Mouse (Mus musculus) stomach, embryonic 16.5 days (tissue): ENCODE measurements around the gene Klhl3. TPM values are rescaled to one million over a fixed set of nuclear protein-coding genes. Genes with fewer than 3 reads are reported as not detected.
A peak's percentile ranks its signal among the peaks of the same experiment; 100 is the strongest.

ENCODE experiments used
- ATAC-seq: fragments of 200-750 bp; cut with Nextera tagmentation; 2 replicates; pipeline ENCODE4 v1.8.0; 2017; ENCODE audit warnings: moderate number of reproducible peaks, moderate TSS enrichment; ENCODE audit not compliant: insufficient read depth, low FRiP score
- H3K27ac ChIP-seq: fragments of 300-500 bp; sonication (generic); 2 replicates; pipeline ENCODE4 v1.5.1; 2014; ENCODE audit warnings: low read length
- H3K27me3 ChIP-seq: fragments of 300-500 bp; sonication (generic); 2 replicates; pipeline ENCODE4 v1.6.1; 2014; ENCODE audit warnings: low read length, control low read depth, mixed read lengths; ENCODE audit not compliant: control insufficient read depth, insufficient read depth
- H3K36me3 ChIP-seq: fragments of 300-500 bp; sonication (generic); 2 replicates; pipeline ENCODE4 v1.6.1; 2014; ENCODE audit warnings: low read length; ENCODE audit not compliant: control insufficient read depth, insufficient read depth
- H3K4me1 ChIP-seq: fragments of 300-500 bp; sonication (generic); 2 replicates; pipeline ENCODE4 v1.6.1; 2014; ENCODE audit warnings: low read length, control low read depth, mixed read lengths; ENCODE audit not compliant: control insufficient read depth, insufficient read depth
- H3K4me2 ChIP-seq: fragments of 300-500 bp; sonication (generic); 2 replicates; pipeline ENCODE4 v1.6.1; 2014; ENCODE audit warnings: low read depth, low read length, mixed read lengths
- H3K4me3 ChIP-seq: fragments of 300-500 bp; sonication (generic); replicated peaks from 2 replicates; pipeline ENCODE4 v1.5.1; 2014; ENCODE audit warnings: mild to moderate bottlenecking, low read length
- H3K9ac ChIP-seq: fragments of 300-500 bp; sonication (generic); 2 replicates; pipeline ENCODE4 v1.6.1; 2014; ENCODE audit warnings: low read length
- H3K9me3 ChIP-seq: fragments of 300-500 bp; sonication (generic); replicated peaks from 2 replicates; pipeline ENCODE4 v1.6.1; 2016; ENCODE audit warnings: low read length, control low read depth; ENCODE audit not compliant: control insufficient read depth
- WGBS: fragments of 180-500 bp; shearing (Covaris S2); extraction: QIAGEN DNeasy Blood & Tissue Kit; methylation state at CpG from one replicate; pipeline ENCODE4 v1.1.7; 2014; 5-methylcytosine and 5-hydroxymethylcytosine counted together
- polyA plus RNA-seq: library from polyadenylated mRNA; unstranded; fragments of >200 nt; fragmentation: Nextera tagmentation; extraction: Ambion mirVana; gene quantifications from 2 replicates; pipeline ENCODE4 v1.2.1, GENCODE M21; 2015

Gene Klhl3
- polyA plus RNA-seq, 1 experiment from 2014 or later, result 2.9 TPM

- no peaks in the 10 kb centered on the region for H3K36me3 ChIP-seq
- no peak overlapping the region for H3K9ac ChIP-seq
- no peak overlapping the region for H3K4me2 ChIP-seq
- WGBS, result 68% methylated on average over 13 of the region's 13 CpGs
- H3K4me1 ChIP-seq, result peaks cover 14% of the 10 kb centered on the region
- H3K27ac ChIP-seq, result peak overlapping the region; percentile 72
- H3K4me3 ChIP-seq, result no peak overlapping the region
- H3K27me3 ChIP-seq, result no peaks in the 10 kb centered on the region
- ATAC-seq, result no peak
- H3K9me3 ChIP-seq, result no peaks in the 10 kb centered on the region
Measured at GRCm38 (mm10) chr13:58066081-58066495, 47.3 kb downstream of the Klhl3 start.

GRCm38 (mm10) chr13:58065316-58065715, 48.1 kb downstream of the Klhl3 start:
- H3K27me3 ChIP-seq, result no peaks in the 10 kb centered on the region
- peaks cover 14% of the 10 kb centered on the region for H3K4me1 ChIP-seq
- no peak overlapping the region; the same call in 1 of the 2 replicates for H3K27ac ChIP-seq
- H3K36me3 ChIP-seq, result no peaks in the 10 kb centered on the region
- 68% methylated on average over 5 of the region's 5 CpGs for WGBS
- no peak overlapping the region for H3K4me2 ChIP-seq
- no peak overlapping the region for H3K9ac ChIP-seq
- no peaks in the 10 kb centered on the region for H3K9me3 ChIP-seq
- no peak overlapping the region for H3K4me3 ChIP-seq
- no peak for ATAC-seq

GRCm38 (mm10) chr13:58057953-58058870, 55.2 kb downstream of the Klhl3 start:
- H3K4me1 ChIP-seq, result peaks cover 16% of the 10 kb centered on the region
- no peaks in the 10 kb centered on the region for H3K27me3 ChIP-seq
- 6% methylated on average over 17 of the region's 17 CpGs for WGBS
- 0 out of 2 replicates have a peak overlapping the region, but pooled peaks have one; percentile 7 for H3K4me2 ChIP-seq
- 0 out of 2 replicates have a peak, but pooled peaks cover 3% of the 10 kb centered on the region for H3K9me3 ChIP-seq
- peak; percentile 86 for ATAC-seq
- no peaks in the 10 kb centered on the region for H3K36me3 ChIP-seq
- H3K4me3 ChIP-seq, result no peak overlapping the region
- peak overlapping the region; percentile 38 for H3K9ac ChIP-seq
- peak overlapping the region; percentile 82 for H3K27ac ChIP-seq

GRCm38 (mm10) chr13:58056618-58057017, 56.8 kb downstream of the Klhl3 start:
- no peak overlapping the region for H3K27ac ChIP-seq
- 84% methylated on average over 4 of the region's 4 CpGs for WGBS
- no peaks in the 10 kb centered on the region for H3K36me3 ChIP-seq
- H3K4me3 ChIP-seq, result no peak overlapping the region
- H3K27me3 ChIP-seq, result no peaks in the 10 kb centered on the region
- no peak for ATAC-seq
- no peak overlapping the region for H3K9ac ChIP-seq
- no peak overlapping the region for H3K4me2 ChIP-seq
- 0 out of 2 replicates have a peak, but pooled peaks cover 3% of the 10 kb centered on the region for H3K9me3 ChIP-seq
- peaks cover 16% of the 10 kb centered on the region for H3K4me1 ChIP-seq

- H3K4me1 ChIP-seq, result peaks cover 11% of the 10 kb centered on the region
- WGBS, result 85% methylated on average over 4 of the region's 4 CpGs
- no peak overlapping the region for H3K9ac ChIP-seq
- no peak overlapping the region for H3K27ac ChIP-seq
- no peak overlapping the region for H3K4me2 ChIP-seq
- 0 out of 2 replicates have a peak, but pooled peaks cover 3% of the 10 kb centered on the region for H3K9me3 ChIP-seq
- ATAC-seq, result no peak
- H3K36me3 ChIP-seq, result no peaks in the 10 kb centered on the region
- H3K4me3 ChIP-seq, result no peak overlapping the region
- H3K27me3 ChIP-seq, result no peaks in the 10 kb centered on the region
Measured at GRCm38 (mm10) chr13:58053628-58054027, 59.8 kb downstream of the Klhl3 start.

- no peaks in the 10 kb centered on the region for H3K27me3 ChIP-seq
- H3K27ac ChIP-seq, result no peak overlapping the region
- H3K4me3 ChIP-seq, result no peak overlapping the region
- H3K9ac ChIP-seq, result no peak overlapping the region
- ATAC-seq, result no peak
- H3K4me2 ChIP-seq, result no peak overlapping the region
- H3K36me3 ChIP-seq, result no peaks in the 10 kb centered on the region
- WGBS, result 76% methylated on average over 10 of the region's 10 CpGs
- H3K9me3 ChIP-seq, result 0 out of 2 replicates have a peak, but pooled peaks cover 3% of the 10 kb centered on the region
- H3K4me1 ChIP-seq, result no peaks in the 10 kb centered on the region
Measured at GRCm38 (mm10) chr13:58051654-58052053, 61.7 kb downstream of the Klhl3 start.

DNA sequence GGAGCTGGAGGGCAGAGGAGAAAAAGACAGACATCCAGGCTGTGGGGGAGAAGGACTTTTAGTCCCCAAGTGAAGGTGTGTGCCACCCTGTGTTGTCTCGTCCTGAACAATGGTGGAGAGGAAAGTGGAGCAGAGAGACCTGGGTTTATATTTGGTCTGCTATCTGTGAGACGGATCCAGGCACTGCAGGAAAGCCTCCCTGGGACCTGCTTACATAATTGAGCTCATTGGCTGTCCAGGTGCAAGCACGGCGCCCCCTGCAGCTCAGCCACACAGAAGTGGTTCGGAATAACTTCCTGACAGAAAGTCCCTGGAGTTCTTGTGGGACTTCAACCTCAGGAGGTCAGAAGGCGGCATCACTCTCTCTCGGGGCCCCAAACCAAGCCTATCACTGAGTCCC, 62.1 kb downstream of the Klhl3 start:
- Histone ChIP-seq H3K27me3 (no peaks in the 10 kb centered on the region), H3K4me3 (no peak overlapping the region), H3K36me3 (no peaks in the 10 kb centered on the region), H3K27ac (no peak overlapping the region), H3K9ac (no peak overlapping the region), H3K4me2 (no peak overlapping the region), H3K4me1 (no peaks in the 10 kb centered on the region), H3K9me3 (no peaks in the 10 kb centered on the region)
- ATAC-seq, result no peak
- 53% methylated on average over 7 of the region's 7 CpGs for WGBS

DNA sequence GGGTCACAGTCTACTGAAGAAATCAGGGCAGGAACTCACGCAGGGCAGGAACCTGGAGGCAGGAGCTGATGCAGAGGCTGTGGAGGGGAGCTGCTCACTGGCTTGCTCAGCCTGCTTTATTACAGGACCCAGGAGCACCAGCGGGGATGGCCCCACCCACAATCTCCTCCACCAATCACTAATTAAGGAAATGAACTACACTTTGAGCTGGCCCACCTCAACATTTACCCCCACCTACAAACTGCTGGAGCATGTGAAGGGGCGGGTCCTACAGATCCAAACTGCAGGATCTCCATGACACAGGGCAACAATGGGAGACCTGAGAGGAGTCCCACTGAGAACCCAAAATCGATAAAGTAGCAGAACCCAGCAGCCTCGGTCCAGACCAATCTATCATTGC, 64.3 kb downstream of the Klhl3 start:
- Histone ChIP-seq H3K4me2 (no peak overlapping the region), H3K9ac (no peak overlapping the region), H3K27me3 (no peaks in the 10 kb centered on the region), H3K4me3 (no peak overlapping the region), H3K36me3 (no peaks in the 10 kb centered on the region), H3K4me1 (no peaks in the 10 kb centered on the region), H3K27ac (no peak overlapping the region), H3K9me3 (no peaks in the 10 kb centered on the region)
- ATAC-seq, result no peak
- WGBS, result 66% methylated on average over 5 of the region's 5 CpGs

GRCm38 (mm10) chr13:58048076-58048475, 65.3 kb downstream of the Klhl3 start:
- Histone ChIP-seq H3K27ac (no peak overlapping the region), H3K27me3 (no peaks in the 10 kb centered on the region), H3K4me3 (no peak overlapping the region), H3K9ac (no peak overlapping the region), H3K36me3 (no peaks in the 10 kb centered on the region), H3K4me2 (no peak overlapping the region), H3K4me1 (no peaks in the 10 kb centered on the region), H3K9me3 (no peaks in the 10 kb centered on the region)
- 82% methylated on average over 3 of the region's 3 CpGs for WGBS
- ATAC-seq, result no peak
